Mouse (Mus musculus) stomach, postnatal 0 days (tissue): ENCODE measurements around the gene 1700011M02Rik. TPM values are rescaled to one million over a fixed set of nuclear protein-coding genes. Genes with fewer than 3 reads are reported as not detected.
A peak's percentile ranks its signal among the peaks of the same experiment; 100 is the strongest.
"Not testable (repeated sequence)": the region's sequence is repeated elsewhere in the genome, so short reads cannot be mapped to it uniquely, and the experiment has no call there.

Experiments
- ATAC-seq: fragments of 200-750 bp; cut with Nextera tagmentation; 2 replicates; pipeline ENCODE4 v1.8.0; 2017; ENCODE audit not compliant: low FRiP score, low TSS enrichment
- DNase-seq: peaks from one replicate; pipeline ENCODE4 v3.0.0-alpha.2; 2016; ENCODE audit warnings: low spot score
- H3K27ac ChIP-seq: fragments of 300-500 bp; sonication (generic); replicated peaks from 2 replicates; pipeline ENCODE4 v1.5.1; 2014; ENCODE audit warnings: mild to moderate bottlenecking, control low read depth
- H3K27me3 ChIP-seq: fragments of 300-500 bp; sonication (generic); 2 replicates; pipeline ENCODE4 v1.6.1; 2014; ENCODE audit warnings: low read length; ENCODE audit not compliant: control insufficient read depth, insufficient read depth
- H3K36me3 ChIP-seq: fragments of 300-500 bp; sonication (generic); 2 replicates; pipeline ENCODE4 v1.6.1; 2014; ENCODE audit warnings: low read length, mixed read lengths; ENCODE audit not compliant: control insufficient read depth, insufficient read depth
- H3K4me1 ChIP-seq: fragments of 300-500 bp; sonication (generic); replicated peaks from 2 replicates; pipeline ENCODE4 v1.6.1; 2014; ENCODE audit warnings: antibody characterized with exemption; ENCODE audit not compliant: control insufficient read depth, insufficient read depth
- H3K4me2 ChIP-seq: fragments of 300-500 bp; sonication (generic); replicated peaks from 2 replicates; pipeline ENCODE4 v1.6.1; 2014; ENCODE audit warnings: low read depth, mild to moderate bottlenecking, control low read depth, moderate library complexity
- H3K4me3 ChIP-seq: fragments of 300-500 bp; sonication (generic); 2 replicates; pipeline ENCODE4 v1.5.1; 2014; ENCODE audit warnings: low read depth, low read length, control low read depth
- H3K9ac ChIP-seq: fragments of 300-500 bp; sonication (generic); 2 replicates; pipeline ENCODE4 v1.6.1; 2014; ENCODE audit warnings: mild to moderate bottlenecking, low read length, control low read depth, mixed read lengths
- H3K9me3 ChIP-seq: fragments of 300-500 bp; sonication (generic); 2 replicates; pipeline ENCODE4 v1.6.1; 2016; ENCODE audit warnings: low read length; ENCODE audit not compliant: control insufficient read depth
- CTCF ChIP-seq: IDR thresholded peaks from 2 replicates; pipeline ENCODE4 v1.5.1; 2016; ENCODE audit warnings: antibody characterized with exemption, low read depth, mild to moderate bottlenecking, moderate library complexity
- EP300 ChIP-seq: optimal IDR thresholded peaks from 2 replicates; pipeline ENCODE3; 2016; ENCODE audit warnings: antibody characterized with exemption
- WGBS: fragments of 180-500 bp; shearing (Covaris S2); extraction: QIAGEN DNeasy Blood & Tissue Kit; methylation state at CpG from one replicate; pipeline ENCODE4 v1.1.7; 2014; 5-methylcytosine and 5-hydroxymethylcytosine counted together
- polyA plus RNA-seq: library from polyadenylated mRNA; unstranded; fragments of >200 nt; fragmentation: Nextera tagmentation; extraction: Ambion mirVana; gene quantifications from 2 replicates; pipeline ENCODE4 v1.2.1, GENCODE M21; 2015

The 1700011M02Rik gene
- polyA plus RNA-seq: not detected in 2 replicates

DNA sequence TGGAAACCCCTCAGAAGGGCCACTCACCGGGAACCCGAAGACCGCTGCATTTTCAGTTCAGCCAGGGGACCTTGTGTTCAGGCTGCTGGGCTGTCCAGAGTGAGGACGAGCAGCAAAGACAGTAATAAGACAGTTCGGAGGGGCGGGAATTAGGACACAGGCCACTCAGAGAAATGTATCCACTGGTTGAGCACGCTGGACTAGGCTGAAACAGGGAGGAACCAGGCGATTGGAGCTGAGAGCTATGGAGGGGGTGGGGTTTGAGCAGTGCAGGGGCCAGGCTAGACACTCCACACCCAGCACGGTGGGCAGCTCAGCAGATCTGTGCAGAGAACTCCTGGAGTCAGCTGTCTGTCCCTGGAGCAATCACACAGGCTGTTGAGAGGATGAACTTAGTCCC is at the start of gene 1700011M02Rik, which contains the start of gene Dmrtc1a:
Gene 1700011M02Rik (plus strand): TSS at position 319 of the 400 bp plus-strand sequence.
Gene Dmrtc1a (minus strand): TSS at position 101 of the 400 bp plus-strand sequence.
- H3K4me3 ChIP-seq, DNase-seq, H3K9ac ChIP-seq, H3K27me3 ChIP-seq, H3K27ac ChIP-seq, H3K9me3 ChIP-seq, ATAC-seq, H3K4me2 ChIP-seq, H3K4me1 ChIP-seq, H3K36me3 ChIP-seq: not testable (repeated sequence)
- 79% methylated on average over 5 of the region's 9 CpGs for whole genome bisulfite sequencing

DNA sequence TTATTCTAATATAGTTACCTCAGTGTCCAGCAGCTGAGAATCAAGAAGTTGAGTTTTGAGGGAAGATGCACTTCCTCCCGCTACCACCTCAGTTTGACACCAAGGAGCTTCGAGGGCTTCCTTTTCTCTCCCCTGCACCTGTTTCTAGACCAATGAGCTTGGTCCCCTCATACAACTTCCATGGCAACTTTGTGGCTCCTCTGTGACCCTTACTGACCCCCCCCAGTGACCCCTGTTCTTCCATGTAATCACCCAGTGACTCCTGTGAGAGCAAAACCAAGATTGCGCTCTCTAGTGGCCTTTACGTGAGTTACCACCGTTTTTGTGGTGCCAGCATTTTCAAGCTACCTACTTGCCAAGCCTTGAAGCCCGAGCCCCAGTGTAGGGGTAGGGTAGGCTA is 40.8 kb upstream of the 1700011M02Rik start, which contains the start of gene 1700031F05Rik:
Gene 1700031F05Rik (minus strand): TSS at position 101 of the 400 bp plus-strand sequence.
- no peak within 1 kb of the TSS for H3K4me3 ChIP-seq
- no peaks in the 10 kb centered on the region for H3K4me1 ChIP-seq
- H3K9me3 ChIP-seq: no peaks in the 10 kb centered on the region
- WGBS: 84% methylated on average over 6 of the region's 6 CpGs
- no peak within 1 kb of the TSS for H3K27ac ChIP-seq
- no peak for ATAC-seq
- TF ChIP-seq CTCF (no peak), EP300 (no peak)
- H3K36me3 ChIP-seq: no peaks in the 10 kb centered on the region
- no peak for DNase-seq
- no peaks in the 10 kb centered on the region for H3K27me3 ChIP-seq
- no peak within 1 kb of the TSS for H3K9ac ChIP-seq
- H3K4me2 ChIP-seq: no peak within 1 kb of the TSS

DNA sequence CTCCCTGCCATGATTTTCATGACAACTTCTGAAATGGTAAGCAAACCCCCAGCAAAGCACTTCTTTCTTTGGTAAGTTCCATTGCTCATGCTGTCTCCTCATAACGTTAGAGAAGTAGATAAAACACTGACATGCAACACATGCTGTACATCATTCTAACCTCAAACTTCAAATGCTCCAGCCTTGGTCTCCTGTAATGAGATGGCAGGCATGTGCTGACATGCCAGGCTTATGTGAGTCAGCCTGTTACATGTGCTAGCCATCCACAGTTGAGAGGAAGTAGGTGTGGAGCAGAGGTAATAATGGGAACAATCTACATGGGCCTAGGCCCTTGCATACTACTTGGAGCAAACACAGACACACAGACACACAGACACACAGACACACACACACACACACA is 6.1 kb downstream of the 1700011M02Rik start:
- H3K36me3 ChIP-seq, DNase-seq, H3K4me3 ChIP-seq, H3K9ac ChIP-seq, H3K9me3 ChIP-seq, H3K4me2 ChIP-seq, H3K27me3 ChIP-seq, ATAC-seq, H3K4me1 ChIP-seq, H3K27ac ChIP-seq: not testable (repeated sequence)
- 60% methylated on average over 1 of the region's 1 CpGs for WGBS

DNA sequence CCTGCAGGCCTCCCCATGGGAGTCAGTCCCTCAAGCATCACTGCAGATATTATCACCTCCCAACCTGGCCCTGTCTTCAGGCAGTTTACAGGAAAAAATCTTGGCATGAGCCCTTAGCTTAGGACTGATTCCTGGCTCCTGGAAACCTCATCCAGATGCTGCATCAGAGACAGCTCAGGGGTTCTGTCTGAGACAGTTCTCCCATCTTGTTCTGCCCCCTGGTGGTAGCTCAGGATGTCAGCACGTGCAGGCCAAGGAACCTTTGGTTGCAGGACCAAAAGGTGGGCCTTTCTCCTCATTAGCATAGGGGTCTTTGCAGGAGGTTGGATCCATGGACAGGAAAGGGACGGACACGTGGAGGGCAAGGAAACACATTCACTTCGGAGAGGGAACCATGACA is 18.0 kb downstream of the 1700011M02Rik start:
- peak; percentile 67 for TF ChIP-seq CTCF
- H3K4me3 ChIP-seq, H3K4me2 ChIP-seq, ATAC-seq, H3K4me1 ChIP-seq, H3K36me3 ChIP-seq, H3K27me3 ChIP-seq, H3K27ac ChIP-seq, H3K9ac ChIP-seq, H3K9me3 ChIP-seq: not testable (repeated sequence)
- 35% methylated on average over 2 of the region's 4 CpGs for WGBS
- peak; percentile 15 for DNase-seq

DNA sequence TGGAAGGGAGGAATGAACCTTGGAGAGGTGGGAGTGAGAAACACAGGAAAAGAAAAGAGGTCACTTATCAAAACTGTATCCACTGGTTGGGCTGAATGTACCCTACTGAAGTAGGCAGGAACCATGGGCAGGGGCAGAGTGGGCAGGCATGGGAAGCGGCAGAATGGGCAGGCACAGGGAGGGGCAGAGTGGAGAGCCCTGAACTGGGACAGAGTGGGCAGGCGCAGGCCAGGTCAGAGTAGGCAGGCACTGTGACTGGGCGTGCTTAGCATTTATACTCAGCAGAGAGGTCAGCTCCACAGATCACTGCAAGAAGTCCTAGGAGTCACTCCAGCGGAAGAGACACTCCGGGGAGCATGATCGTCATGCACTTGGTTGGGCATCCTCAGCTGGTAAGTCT is 19.4 kb downstream of the 1700011M02Rik start, which contains the start of gene 1700018G05Rik:
Gene 1700018G05Rik (plus strand): TSS at position 301 of the 400 bp plus-strand sequence.
- WGBS: 94% methylated on average over 6 of the region's 6 CpGs

DNA sequence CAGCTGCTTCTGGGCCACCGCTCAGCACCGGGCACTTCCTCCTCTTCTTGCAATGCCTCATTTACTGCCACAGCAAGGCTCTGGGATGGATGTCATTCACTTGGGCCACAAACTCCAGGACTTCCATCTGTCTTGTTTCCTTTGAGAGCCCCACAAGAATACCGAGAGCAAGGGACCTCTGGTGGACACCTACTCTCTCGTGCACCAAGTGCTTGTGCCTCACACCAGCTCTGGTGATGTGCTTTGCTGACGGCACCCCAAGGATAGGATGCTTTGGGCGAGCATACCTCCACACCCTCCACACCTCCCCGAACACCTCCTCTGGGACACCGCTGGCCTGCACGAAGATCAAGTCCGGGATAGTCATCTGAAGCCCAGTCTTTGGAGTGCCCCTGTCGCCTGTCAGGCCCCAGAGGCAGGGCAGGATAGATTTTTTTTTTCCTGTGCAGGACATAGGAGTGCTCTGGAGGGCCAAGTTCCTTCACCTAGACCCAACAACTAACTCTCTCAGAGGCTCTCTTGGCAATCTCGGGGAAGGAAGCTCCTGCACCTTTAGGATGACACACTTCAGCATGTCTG is 24.4 kb downstream of the 1700011M02Rik start:
- Histone ChIP-seq H3K9me3 (no peaks in the 10 kb centered on the region), H3K27me3 (no peaks in the 10 kb centered on the region), H3K4me1 (no peaks in the 10 kb centered on the region), H3K4me3 (peak overlapping the region; percentile 50), H3K27ac (no peak overlapping the region), H3K4me2 (peak overlapping the region; percentile 71), H3K36me3 (no peaks in the 10 kb centered on the region), H3K9ac (peak overlapping the region; percentile 56; the same call in 1 of the 2 replicates)
- DNase-seq: no peak
- ATAC-seq: no peak
- 46% methylated on average over 12 of the region's 12 CpGs for WGBS
- TF ChIP-seq EP300 (no peak), CTCF (no peak)

More for the DNA sequence above, 19.4 kb downstream of the 1700011M02Rik start, which contains the start of gene 1700018G05Rik:
- not testable (repeated sequence) for H3K4me2 ChIP-seq, H3K4me3 ChIP-seq, H3K36me3 ChIP-seq, H3K9me3 ChIP-seq, H3K9ac ChIP-seq, DNase-seq, H3K4me1 ChIP-seq, H3K27me3 ChIP-seq, H3K27ac ChIP-seq, ATAC-seq
